Mouse (Mus musculus) bone marrow macrophage, adult 2 months (primary cell): ENCODE results near the gene Otog. TPM values are rescaled to one million over a fixed set of nuclear protein-coding genes. Genes with fewer than 3 reads are reported as not detected.

Experiments
- H3K27ac ChIP-seq: 2 replicates; pipeline ENCODE4 v1.5.1; 2012; ENCODE audit warnings: low read depth, low read length; ENCODE audit not compliant: insufficient read depth
- H3K4me1 ChIP-seq: 2 replicates; pipeline ENCODE4 v1.6.1; 2012; ENCODE audit warnings: low read length; ENCODE audit not compliant: control insufficient read depth, insufficient read depth
- H3K4me3 ChIP-seq: 2 replicates; pipeline ENCODE4 v1.5.1; 2012; ENCODE audit warnings: mild to moderate bottlenecking, low read length, moderate library complexity; ENCODE audit not compliant: insufficient read depth
- CTCF ChIP-seq: IDR thresholded peaks from 2 replicates; pipeline ENCODE4 v1.5.1; 2012; ENCODE audit warnings: low read depth, mild to moderate bottlenecking, low read length, moderate library complexity
- POLR2A ChIP-seq: IDR thresholded peaks from 2 replicates; pipeline ENCODE4 v1.6.1; 2012; ENCODE audit warnings: mild to moderate bottlenecking, low read depth, low read length, borderline replicate concordance
- polyA plus RNA-seq: library from polyadenylated mRNA; stranded (reverse); fragments of >200 nt; gene quantifications from 2 replicates; pipeline ENCODE4 v1.2.4, GENCODE M21; 2012; ENCODE audit not compliant: missing spikeins, insufficient read depth, insufficient read length

The Otog gene
- polyA plus RNA-seq, 1 experiment = not detected

- no peak overlapping the region for H3K27ac ChIP-seq
Observed at GRCm38 (mm10) chr7:46348813-46349212, 108.0 kb downstream of the Otog start.

GRCm38 (mm10) chr7:46350119-46350702 lies 109.4 kb downstream of the Otog start:
- no peak for TF ChIP-seq CTCF
- TF ChIP-seq POLR2A = no peak
- no peaks in the 10 kb centered on the region for H3K4me1 ChIP-seq
- H3K27ac ChIP-seq = no peak overlapping the region
- no peak overlapping the region for H3K4me3 ChIP-seq

More at GRCm38 (mm10) chr7:46348813-46349212, 108.0 kb downstream of the Otog start:
- Histone ChIP-seq H3K4me3 (no peak overlapping the region), H3K4me1 (no peaks in the 10 kb centered on the region)
- TF ChIP-seq CTCF (no peak), POLR2A (no peak)

GRCm38 (mm10) chr7:46352748-46353147 lies 112.0 kb downstream of the Otog start:
- no peak for TF ChIP-seq CTCF
- TF ChIP-seq POLR2A = no peak
- Histone ChIP-seq H3K4me3 (no peak overlapping the region), H3K27ac (no peak overlapping the region), H3K4me1 (no peaks in the 10 kb centered on the region)

- H3K27ac ChIP-seq = no peak overlapping the region
- no peak overlapping the region for H3K4me3 ChIP-seq
- H3K4me1 ChIP-seq = no peaks in the 10 kb centered on the region
- TF ChIP-seq CTCF = no peak
- TF ChIP-seq POLR2A = no peak
Observed at GRCm38 (mm10) chr7:46353216-46353615, 112.4 kb downstream of the Otog start.

- Histone ChIP-seq H3K4me1 (no peaks in the 10 kb centered on the region), H3K4me3 (no peak overlapping the region), H3K27ac (no peak overlapping the region)
- TF ChIP-seq CTCF (no peak), POLR2A (no peak)
Observed at GRCm38 (mm10) chr7:46353875-46354274, 113.1 kb downstream of the Otog start.

Other genes with a start within 250 kb of the Otog start
- gene Abcc6, start 210.7 kb upstream of the Otog start, polyA plus RNA-seq = not detected in 2 replicates
- 15.6 and 16.8 TPM in 2 replicates for gene Nomo1, start 207.3 kb upstream of the Otog start, polyA plus RNA-seq
- gene Kcnj11, start 140.2 kb upstream of the Otog start, polyA plus RNA-seq = not detected in 2 replicates
- gene Abcc8, start 61.0 kb upstream of the Otog start, polyA plus RNA-seq = not detected in 2 replicates
- not detected in 2 replicates for gene Ush1c, start 2.5 kb upstream of the Otog start, polyA plus RNA-seq
- gene Myod1, start 135.5 kb downstream of the Otog start, polyA plus RNA-seq = not detected in 2 replicates
- not detected in 2 replicates for gene Kcnc1, start 155.5 kb downstream of the Otog start, polyA plus RNA-seq